Mouse (Mus musculus): Measurements from ENCODE around the gene Efna1. TPM values are rescaled to one million over a fixed set of nuclear protein-coding genes. Genes with fewer than 3 reads are reported as not detected.

Gene Efna1
- total RNA-seq, 2 experiments from 2014 or later: not detected

- ATAC-seq (replicated peaks; ENCODE audit: poor library complexity, severe bottlenecking): no peak
Observed at GRCm38 (mm10) chr3:89226900-89227299, 54.0 kb downstream of the Efna1 start, which contains the start of gene Mtx1. Gene Mtx1 (minus strand): TSS chr3:89227088.

GRCm38 (mm10) chr3:89226361-89226760 is 54.6 kb downstream of the Efna1 start:
- ATAC-seq (replicated peaks; ENCODE audit: poor library complexity, severe bottlenecking): no peak

GRCm38 (mm10) chr3:89225918-89226317 is 55.0 kb downstream of the Efna1 start:
- ATAC-seq (replicated peaks; ENCODE audit: poor library complexity, severe bottlenecking): no peak

- ATAC-seq (replicated peaks; ENCODE audit: poor library complexity, severe bottlenecking): no peak
Observed at GRCm38 (mm10) chr3:89225321-89225815, 55.6 kb downstream of the Efna1 start.

- no peak for ATAC-seq (replicated peaks; ENCODE audit: poor library complexity, severe bottlenecking)
Observed at GRCm38 (mm10) chr3:89224796-89225195, 56.1 kb downstream of the Efna1 start.

Other genes with a start within 250 kb of the Efna1 start
- 34.0 and 34.2 TPM in 2 replicates for gene Rusc1, start 187.8 kb downstream of the Efna1 start, total RNA-seq (2014; fragmentation: Nextera tagmentation)
- gene Rusc1, start 187.8 kb downstream of the Efna1 start, total RNA-seq (2017): 11.4 and 19.3 TPM in 2 replicates
- not detected in 2 replicates for gene Gm43738, start 180.0 kb downstream of the Efna1 start, total RNA-seq (2014; fragmentation: Nextera tagmentation)
- gene Gm43738, start 180.0 kb downstream of the Efna1 start, total RNA-seq (2017): not detected in 2 replicates
- 161 and 178 TPM in 2 replicates for gene Fdps, start 179.2 kb downstream of the Efna1 start, total RNA-seq (2014; fragmentation: Nextera tagmentation)
- 198 and 245 TPM in 2 replicates for gene Fdps, start 179.2 kb downstream of the Efna1 start, total RNA-seq (2017)
- 0.32 TPM in 1 of 2 replicates, not detected in the other for gene Pklr, start 145.0 kb downstream of the Efna1 start, total RNA-seq (2014; fragmentation: Nextera tagmentation)
- 0.26 and 0.43 TPM in 2 replicates for gene Pklr, start 145.0 kb downstream of the Efna1 start, total RNA-seq (2017)
- 0.77 TPM in 1 of 2 replicates, not detected in the other for gene Hcn3, start 120.9 kb downstream of the Efna1 start, total RNA-seq (2014; fragmentation: Nextera tagmentation)
- gene Hcn3, start 120.9 kb downstream of the Efna1 start, total RNA-seq (2017): 0.56 and 0.82 TPM in 2 replicates
- gene Clk2, start 116.3 kb downstream of the Efna1 start, total RNA-seq (2014; fragmentation: Nextera tagmentation): 74.6 and 80.2 TPM in 2 replicates
- gene Clk2, start 116.3 kb downstream of the Efna1 start, total RNA-seq (2017): 51.8 and 67.1 TPM in 2 replicates
- gene Scamp3, start 103.7 kb downstream of the Efna1 start, total RNA-seq (2014; fragmentation: Nextera tagmentation): 59.6 and 99.0 TPM in 2 replicates
- 32.9 and 37.2 TPM in 2 replicates for gene Scamp3, start 103.7 kb downstream of the Efna1 start, total RNA-seq (2017)
- 23.9 and 27.2 TPM in 2 replicates for gene Fam189b, start 98.0 kb downstream of the Efna1 start, total RNA-seq (2014; fragmentation: Nextera tagmentation)
- 2.5 and 2.9 TPM in 2 replicates for gene Fam189b, start 98.0 kb downstream of the Efna1 start, total RNA-seq (2017)
- 39.7 and 74.2 TPM in 2 replicates for gene Gba, start 78.2 kb downstream of the Efna1 start, total RNA-seq (2014; fragmentation: Nextera tagmentation)
- gene Gba, start 78.2 kb downstream of the Efna1 start, total RNA-seq (2017): 49.3 and 50.5 TPM in 2 replicates
- not detected in 2 replicates for gene Thbs3, start 66.0 kb downstream of the Efna1 start, total RNA-seq (2014; fragmentation: Nextera tagmentation)
- 0.13 TPM in 1 of 2 replicates, not detected in the other for gene Thbs3, start 66.0 kb downstream of the Efna1 start, total RNA-seq (2017)
- gene Mtx1, start 54.1 kb downstream of the Efna1 start, total RNA-seq (2014; fragmentation: Nextera tagmentation): 78.6 and 102 TPM in 2 replicates
- gene Mtx1, start 54.1 kb downstream of the Efna1 start, total RNA-seq (2017): 76.4 and 114 TPM in 2 replicates
- not detected in 2 replicates for gene Muc1, start 52.1 kb downstream of the Efna1 start, total RNA-seq (2014; fragmentation: Nextera tagmentation)
- 0.04 TPM in 1 of 2 replicates, not detected in the other for gene Muc1, start 52.1 kb downstream of the Efna1 start, total RNA-seq (2017)
- gene Krtcap2, start 35.2 kb downstream of the Efna1 start, total RNA-seq (2014; fragmentation: Nextera tagmentation): 312 and 315 TPM in 2 replicates
- 376 and 384 TPM in 2 replicates for gene Krtcap2, start 35.2 kb downstream of the Efna1 start, total RNA-seq (2017)
- gene Trim46, start 34.8 kb downstream of the Efna1 start, total RNA-seq (2014; fragmentation: Nextera tagmentation): 3.7 and 6.0 TPM in 2 replicates
- 0.52 and 2.8 TPM in 2 replicates for gene Trim46, start 34.8 kb downstream of the Efna1 start, total RNA-seq (2017)
- 31.2 and 122 TPM in 2 replicates for gene Dpm3, start 21.8 kb downstream of the Efna1 start, total RNA-seq (2014; fragmentation: Nextera tagmentation)
- 86.0 and 91.7 TPM in 2 replicates for gene Dpm3, start 21.8 kb downstream of the Efna1 start, total RNA-seq (2017)
- 55.0 and 80.7 TPM in 2 replicates for gene Slc50a1, start 10.6 kb downstream of the Efna1 start, total RNA-seq (2014; fragmentation: Nextera tagmentation)
- 62.0 and 65.0 TPM in 2 replicates for gene Slc50a1, start 10.6 kb downstream of the Efna1 start, total RNA-seq (2017)
- gene Efna3, start 41.8 kb upstream of the Efna1 start, total RNA-seq (2014; fragmentation: Nextera tagmentation): not detected in 2 replicates
- gene Efna3, start 41.8 kb upstream of the Efna1 start, total RNA-seq (2017): not detected in 2 replicates
- 0.66 and 2.1 TPM in 2 replicates for gene Efna4, start 56.9 kb upstream of the Efna1 start, total RNA-seq (2014; fragmentation: Nextera tagmentation)
- gene Efna4, start 56.9 kb upstream of the Efna1 start, total RNA-seq (2017): not detected in 2 replicates
- gene Adam15, start 68.9 kb upstream of the Efna1 start, total RNA-seq (2014; fragmentation: Nextera tagmentation): 42.7 and 80.7 TPM in 2 replicates
- gene Adam15, start 68.9 kb upstream of the Efna1 start, total RNA-seq (2017): 34.8 and 44.8 TPM in 2 replicates
- gene Dcst2, start 80.8 kb upstream of the Efna1 start, total RNA-seq (2014; fragmentation: Nextera tagmentation): not detected in 2 replicates
- not detected in 2 replicates for gene Dcst2, start 80.8 kb upstream of the Efna1 start, total RNA-seq (2017)
- gene Dcst1, start 84.1 kb upstream of the Efna1 start, total RNA-seq (2014; fragmentation: Nextera tagmentation): not detected in 2 replicates
- gene Dcst1, start 84.1 kb upstream of the Efna1 start, total RNA-seq (2017): not detected in 2 replicates
- gene Zbtb7b, start 113.6 kb upstream of the Efna1 start, total RNA-seq (2014; fragmentation: Nextera tagmentation): 8.5 and 18.6 TPM in 2 replicates
- 7.5 and 14.0 TPM in 2 replicates for gene Zbtb7b, start 113.6 kb upstream of the Efna1 start, total RNA-seq (2017)
- 0.64 and 2.1 TPM in 2 replicates for gene Lenep, start 121.7 kb upstream of the Efna1 start, total RNA-seq (2014; fragmentation: Nextera tagmentation)
- not detected in 2 replicates for gene Lenep, start 121.7 kb upstream of the Efna1 start, total RNA-seq (2017)
- 27.5 and 41.7 TPM in 2 replicates for gene Flad1, start 130.7 kb upstream of the Efna1 start, total RNA-seq (2014; fragmentation: Nextera tagmentation)
- gene Flad1, start 130.7 kb upstream of the Efna1 start, total RNA-seq (2017): 15.3 and 16.2 TPM in 2 replicates
- 178 and 260 TPM in 2 replicates for gene Cks1b, start 137.2 kb upstream of the Efna1 start, total RNA-seq (2014; fragmentation: Nextera tagmentation)
- 194 and 212 TPM in 2 replicates for gene Cks1b, start 137.2 kb upstream of the Efna1 start, total RNA-seq (2017)
- gene Shc1, start 137.3 kb upstream of the Efna1 start, total RNA-seq (2014; fragmentation: Nextera tagmentation): 51.2 and 75.8 TPM in 2 replicates
- gene Shc1, start 137.3 kb upstream of the Efna1 start, total RNA-seq (2017): 37.7 and 49.1 TPM in 2 replicates
- gene Pygo2, start 149.1 kb upstream of the Efna1 start, total RNA-seq (2014; fragmentation: Nextera tagmentation): 18.9 and 35.2 TPM in 2 replicates
- gene Pygo2, start 149.1 kb upstream of the Efna1 start, total RNA-seq (2017): 8.8 and 8.9 TPM in 2 replicates
- gene Pbxip1, start 155.6 kb upstream of the Efna1 start, total RNA-seq (2014; fragmentation: Nextera tagmentation): 9.7 TPM in 2 replicates
- gene Pbxip1, start 155.6 kb upstream of the Efna1 start, total RNA-seq (2017): 7.8 and 12.2 TPM in 2 replicates
- 13.3 and 20.7 TPM in 2 replicates for gene Pmvk, start 173.4 kb upstream of the Efna1 start, total RNA-seq (2014; fragmentation: Nextera tagmentation)
- gene Pmvk, start 173.4 kb upstream of the Efna1 start, total RNA-seq (2017): 9.5 and 22.8 TPM in 2 replicates
- not detected in 2 replicates for gene Kcnn3, start 239.0 kb upstream of the Efna1 start, total RNA-seq (2014; fragmentation: Nextera tagmentation)
- not detected in 2 replicates for gene Kcnn3, start 239.0 kb upstream of the Efna1 start, total RNA-seq (2017)